Mouse (Mus musculus): ENCODE measurements around the gene Etl4. TPM values are rescaled to one million over a fixed set of nuclear protein-coding genes. Genes with fewer than 3 reads are reported as not detected.

Etl4 gene
- polyA plus RNA-seq, 1 experiment from 2014 or later, result 28.4 TPM

DNA sequence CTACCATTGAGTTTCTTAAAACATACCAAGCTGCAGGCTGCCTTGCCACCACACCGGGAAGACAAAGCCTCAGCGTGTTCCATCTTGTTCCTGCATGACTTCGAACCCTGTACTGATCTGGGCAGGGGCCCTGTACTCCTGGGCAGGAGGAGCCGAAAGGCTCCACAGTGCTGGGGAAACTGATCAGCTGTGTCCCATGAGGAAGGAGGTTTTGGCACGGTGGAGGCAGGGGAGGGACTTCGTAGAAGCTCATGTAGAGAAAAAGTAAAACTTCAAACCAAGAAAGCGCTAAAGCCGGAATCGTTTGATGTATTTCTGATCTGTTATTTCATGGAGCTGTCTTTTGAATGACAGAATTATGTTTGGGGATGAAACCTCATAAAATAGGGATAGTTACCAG, 651.0 kb downstream of the Etl4 start:
- H3K4me1 ChIP-seq, result peaks cover 13% of the 10 kb centered on the region
- no peaks in the 10 kb centered on the region for H3K27me3 ChIP-seq
- WGBS, result 92% methylated on average over 9 of the region's 9 CpGs
- no peak overlapping the region for H3K4me3 ChIP-seq
- no peak for ATAC-seq (ENCODE audit: insufficient number of reproducible peaks, insufficient read depth, low FRiP score, low TSS enrichment)
- H3K4me2 ChIP-seq (replicated peaks), result no peak overlapping the region
- H3K27ac ChIP-seq, result no peak overlapping the region
- no peaks in the 10 kb centered on the region for H3K36me3 ChIP-seq
- H3K9me3 ChIP-seq, result no peaks in the 10 kb centered on the region
- H3K9ac ChIP-seq, result no peak overlapping the region

DNA sequence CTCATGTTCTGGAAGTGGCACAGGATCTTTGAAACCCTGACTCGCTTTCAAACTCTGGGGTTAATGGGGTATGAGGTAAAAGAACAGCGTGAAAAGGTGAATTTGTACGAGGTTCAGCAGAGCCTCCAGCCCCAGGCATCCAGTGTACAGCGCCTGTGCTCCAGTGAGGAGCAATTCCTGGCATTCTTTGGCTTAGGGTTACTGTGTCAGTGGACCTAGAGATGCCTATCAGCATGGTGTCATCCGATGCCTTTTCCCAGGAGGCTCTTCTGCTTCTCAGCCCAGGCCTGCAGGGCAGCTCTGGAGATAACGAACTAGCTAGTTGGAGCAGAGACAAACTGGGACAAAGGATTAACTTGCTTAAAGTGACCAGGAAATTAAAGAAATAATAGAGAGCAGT, 653.5 kb downstream of the Etl4 start:
- Histone ChIP-seq H3K36me3 (no peaks in the 10 kb centered on the region), H3K4me2 (replicated peaks) (no peak overlapping the region), H3K4me1 (peaks cover 13% of the 10 kb centered on the region), H3K9ac (no peak overlapping the region), H3K27ac (no peak overlapping the region; the same call in 1 of the 2 replicates), H3K9me3 (no peaks in the 10 kb centered on the region), H3K27me3 (no peaks in the 10 kb centered on the region), H3K4me3 (no peak overlapping the region)
- 0 out of 2 replicates have a peak, but pooled peaks have one; percentile 55 for ATAC-seq (ENCODE audit: insufficient number of reproducible peaks, insufficient read depth, low FRiP score, low TSS enrichment)
- WGBS, result 10% methylated on average over 6 of the region's 6 CpGs

DNA sequence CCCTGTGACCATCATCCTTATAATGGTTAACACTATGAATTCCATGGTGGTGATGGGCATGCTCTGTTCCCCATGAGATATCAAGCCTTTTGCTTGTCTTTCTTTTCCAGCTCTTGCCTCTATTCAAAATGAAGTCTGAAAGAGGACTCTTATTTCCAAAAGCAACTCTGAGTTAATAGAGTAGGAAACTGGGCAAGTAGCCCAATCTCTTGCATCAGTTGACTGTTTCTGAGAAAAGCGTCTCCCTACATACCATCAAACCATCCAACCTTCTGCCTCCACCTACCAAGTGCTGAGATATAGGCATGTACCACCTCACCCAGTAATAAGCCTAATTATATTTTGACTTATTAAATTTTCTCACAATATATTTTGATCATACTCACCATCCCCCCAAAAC, 658.9 kb downstream of the Etl4 start:
- no peaks in the 10 kb centered on the region for H3K27me3 ChIP-seq
- 91% methylated on average over 1 of the region's 1 CpGs for WGBS
- no peaks in the 10 kb centered on the region for H3K4me1 ChIP-seq
- no peak overlapping the region for H3K4me2 ChIP-seq (replicated peaks)
- H3K9ac ChIP-seq, result no peak overlapping the region
- H3K27ac ChIP-seq, result no peak overlapping the region
- no peaks in the 10 kb centered on the region for H3K36me3 ChIP-seq
- H3K4me3 ChIP-seq, result no peak overlapping the region
- no peaks in the 10 kb centered on the region for H3K9me3 ChIP-seq
- no peak for ATAC-seq (ENCODE audit: insufficient number of reproducible peaks, insufficient read depth, low FRiP score, low TSS enrichment)

DNA sequence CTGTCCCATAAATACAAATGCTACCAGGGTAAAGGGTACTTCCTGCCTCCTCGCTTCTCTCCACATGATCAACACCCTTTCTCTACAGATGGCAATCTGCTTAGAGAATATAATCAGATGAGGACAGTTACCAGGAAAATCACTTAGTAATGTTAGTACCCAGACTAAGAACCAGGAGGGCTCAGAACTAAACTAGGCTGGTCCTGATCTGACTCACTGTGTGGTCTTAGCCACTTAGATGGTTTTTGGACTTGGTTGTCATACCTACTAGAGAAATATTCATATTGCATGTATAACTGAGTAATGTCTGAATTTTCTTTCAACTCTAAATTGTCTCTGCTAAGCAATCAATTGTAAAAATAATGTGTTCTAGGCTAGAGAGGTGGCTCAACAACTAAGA, 662.4 kb downstream of the Etl4 start:
- H3K27ac ChIP-seq, result no peak overlapping the region
- 91% methylated on average over 1 of the region's 1 CpGs for WGBS
- H3K4me2 ChIP-seq (replicated peaks), result no peak overlapping the region
- H3K9me3 ChIP-seq, result no peaks in the 10 kb centered on the region
- no peaks in the 10 kb centered on the region for H3K27me3 ChIP-seq
- H3K9ac ChIP-seq, result no peak overlapping the region
- no peak for ATAC-seq (ENCODE audit: insufficient number of reproducible peaks, insufficient read depth, low FRiP score, low TSS enrichment)
- H3K36me3 ChIP-seq, result no peaks in the 10 kb centered on the region
- H3K4me3 ChIP-seq, result no peak overlapping the region
- no peaks in the 10 kb centered on the region for H3K4me1 ChIP-seq

DNA sequence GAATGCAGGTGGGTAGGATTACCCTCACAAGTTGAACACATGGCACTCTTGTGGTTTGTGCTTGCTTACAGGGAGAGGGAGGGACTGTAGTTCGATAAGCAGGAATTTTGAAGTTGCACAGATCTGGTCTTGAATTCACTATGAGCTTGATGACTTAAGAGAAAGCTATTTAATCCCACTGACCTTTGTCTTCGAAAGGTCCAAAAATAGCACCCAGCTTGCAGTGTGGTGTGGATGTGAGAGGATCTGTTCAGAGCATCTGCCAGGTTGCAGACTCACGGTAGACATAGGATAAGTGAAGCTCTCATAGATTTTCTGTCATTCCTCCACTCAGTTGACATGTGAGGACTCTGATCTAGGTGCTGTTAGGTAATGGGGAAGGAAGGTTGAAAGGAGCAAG, 670.8 kb downstream of the Etl4 start:
- 77% methylated on average over 3 of the region's 3 CpGs for WGBS
- Histone ChIP-seq H3K9ac (no peak overlapping the region), H3K4me2 (replicated peaks) (no peak overlapping the region), H3K27me3 (no peaks in the 10 kb centered on the region), H3K4me1 (no peaks in the 10 kb centered on the region), H3K36me3 (no peaks in the 10 kb centered on the region), H3K9me3 (no peaks in the 10 kb centered on the region), H3K27ac (no peak overlapping the region), H3K4me3 (no peak overlapping the region)
- no peak for ATAC-seq (ENCODE audit: insufficient number of reproducible peaks, insufficient read depth, low FRiP score, low TSS enrichment)

DNA sequence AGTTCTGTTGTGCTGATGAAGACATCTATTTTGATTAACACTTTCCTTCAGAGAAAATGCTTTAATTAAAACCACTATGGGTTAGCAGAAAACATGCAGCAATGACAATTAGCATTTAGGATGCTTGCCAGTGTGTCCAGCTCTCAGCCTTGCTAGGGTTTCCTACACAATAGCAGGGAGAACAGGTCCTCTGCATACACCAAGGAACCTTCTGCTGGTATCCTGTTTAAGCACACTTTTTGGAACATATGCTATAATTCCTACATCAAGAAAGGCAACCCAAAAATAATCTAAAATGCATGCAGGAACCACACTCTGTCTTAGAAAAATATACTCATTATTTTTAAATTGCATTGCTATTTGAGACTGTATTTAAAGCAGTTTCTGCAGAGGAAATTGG, 673.5 kb downstream of the Etl4 start:
- ATAC-seq (ENCODE audit: insufficient number of reproducible peaks, insufficient read depth, low FRiP score, low TSS enrichment), result no peak
- Histone ChIP-seq H3K4me2 (replicated peaks) (no peak overlapping the region), H3K4me1 (no peaks in the 10 kb centered on the region), H3K9me3 (peaks cover 3% of the 10 kb centered on the region; the same call in 1 of the 2 replicates), H3K36me3 (no peaks in the 10 kb centered on the region), H3K9ac (no peak overlapping the region), H3K27me3 (no peaks in the 10 kb centered on the region), H3K27ac (no peak overlapping the region), H3K4me3 (no peak overlapping the region)

DNA sequence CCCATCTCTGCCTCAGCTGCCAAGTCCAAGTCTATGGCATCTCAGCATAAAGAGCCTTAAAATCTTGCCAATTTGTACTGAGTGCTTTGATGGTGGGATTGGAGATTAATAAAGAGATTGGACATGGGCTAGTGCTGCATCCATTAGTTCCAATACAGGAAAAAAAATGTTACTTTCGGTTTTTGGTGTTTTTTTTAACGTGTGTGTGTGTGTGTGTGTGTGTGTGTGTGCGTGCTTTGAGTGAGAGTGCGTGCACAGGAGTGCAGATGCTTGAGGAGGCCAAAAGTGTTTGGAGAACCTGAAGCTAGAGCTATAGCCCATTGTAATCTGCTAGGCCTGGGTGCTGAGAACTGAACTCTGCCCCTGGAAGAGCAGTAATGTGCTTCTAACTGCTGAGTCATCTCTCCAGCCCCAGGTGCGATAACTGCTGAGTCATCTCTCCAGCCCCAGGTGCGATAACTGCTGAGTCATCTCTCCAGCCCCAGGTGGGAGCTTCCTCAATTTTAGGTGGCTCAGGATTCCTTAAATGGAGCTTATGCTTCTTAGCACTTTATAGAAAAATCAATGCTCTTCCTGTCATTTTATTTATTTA, 674.1 kb downstream of the Etl4 start:
- Histone ChIP-seq H3K27me3 (no peaks in the 10 kb centered on the region), H3K27ac (no peak overlapping the region), H3K4me2 (replicated peaks) (no peak overlapping the region), H3K36me3 (no peaks in the 10 kb centered on the region), H3K4me3 (no peak overlapping the region), H3K4me1 (no peaks in the 10 kb centered on the region), H3K9me3 (peaks cover 3% of the 10 kb centered on the region; the same call in 1 of the 2 replicates), H3K9ac (no peak overlapping the region)
- WGBS, result 87% methylated on average over 6 of the region's 6 CpGs
- ATAC-seq (ENCODE audit: insufficient number of reproducible peaks, insufficient read depth, low FRiP score, low TSS enrichment), result no peak

DNA sequence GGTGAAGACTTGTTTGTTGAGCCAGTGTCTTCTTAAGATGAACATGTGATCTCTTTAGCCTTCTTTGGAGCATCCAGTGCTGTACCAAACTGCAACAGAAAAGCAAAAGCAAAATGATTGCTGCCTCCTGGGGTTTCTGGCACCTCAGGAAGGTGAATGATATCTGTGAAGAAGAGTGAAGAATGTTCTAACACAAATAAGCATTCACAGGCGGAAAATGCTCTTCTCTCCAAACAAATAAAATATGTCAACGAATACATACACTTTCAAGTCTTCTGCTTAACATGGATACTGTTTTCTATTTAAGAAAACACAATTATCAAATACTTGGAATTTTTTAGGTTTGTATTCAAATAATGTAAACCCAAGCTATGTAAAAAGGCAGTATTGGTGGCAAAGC, 678.3 kb downstream of the Etl4 start:
- Histone ChIP-seq H3K27ac (no peak overlapping the region), H3K36me3 (no peaks in the 10 kb centered on the region), H3K4me1 (no peaks in the 10 kb centered on the region), H3K27me3 (no peaks in the 10 kb centered on the region), H3K4me2 (replicated peaks) (no peak overlapping the region), H3K9ac (no peak overlapping the region), H3K9me3 (peaks cover 3% of the 10 kb centered on the region; the same call in 1 of the 2 replicates), H3K4me3 (no peak overlapping the region)
- WGBS, result 94% methylated on average over 2 of the region's 2 CpGs
- no peak for ATAC-seq (ENCODE audit: insufficient number of reproducible peaks, insufficient read depth, low FRiP score, low TSS enrichment)

DNA sequence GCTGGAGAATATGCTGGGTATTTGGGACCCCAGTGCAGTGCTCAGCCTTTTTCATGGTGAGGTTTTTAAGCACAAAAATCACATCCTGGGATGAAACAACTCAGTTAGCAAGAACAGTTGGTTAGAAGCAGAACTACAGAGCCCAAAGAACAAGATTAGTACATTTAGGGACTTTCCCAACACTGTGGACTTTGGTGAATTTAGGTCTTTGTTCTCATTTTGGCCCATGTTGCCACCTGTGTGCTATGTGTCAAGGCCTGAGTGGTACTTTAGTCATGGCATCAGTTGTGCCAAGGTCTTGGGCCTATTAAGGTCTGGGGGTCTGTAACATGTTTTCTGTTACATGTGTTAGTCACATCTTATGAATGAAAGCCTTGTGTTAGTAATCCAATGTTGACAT, 679.1 kb downstream of the Etl4 start:
- H3K27ac ChIP-seq, result no peak overlapping the region
- H3K27me3 ChIP-seq, result no peaks in the 10 kb centered on the region
- no peak overlapping the region for H3K4me2 ChIP-seq (replicated peaks)
- H3K4me1 ChIP-seq, result no peaks in the 10 kb centered on the region
- H3K9ac ChIP-seq, result no peak overlapping the region
- H3K4me3 ChIP-seq, result no peak overlapping the region
- H3K9me3 ChIP-seq, result peaks cover 3% of the 10 kb centered on the region; the same call in 1 of the 2 replicates
- ATAC-seq (ENCODE audit: insufficient number of reproducible peaks, insufficient read depth, low FRiP score, low TSS enrichment), result no peak
- H3K36me3 ChIP-seq, result no peaks in the 10 kb centered on the region

DNA sequence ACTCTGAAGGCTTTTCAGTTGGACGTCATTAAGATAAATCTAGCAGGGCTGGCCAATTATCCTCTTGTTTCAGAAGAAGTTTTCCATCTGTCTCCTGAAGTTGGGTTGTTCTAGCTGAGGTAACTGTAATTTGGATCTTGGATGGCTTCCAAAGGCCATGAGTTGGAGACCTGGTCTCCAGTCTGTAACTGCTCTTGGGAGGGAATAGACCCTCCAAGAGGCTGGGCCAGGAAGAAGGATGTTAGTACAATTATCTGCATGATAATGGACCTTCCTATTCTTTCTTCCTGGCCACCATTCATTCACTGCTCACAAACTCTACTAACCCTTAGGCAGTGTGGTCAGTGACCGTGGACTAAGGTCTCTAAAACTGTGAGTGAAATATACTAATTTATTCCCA, 684.5 kb downstream of the Etl4 start:
- WGBS, result 70% methylated on average over 2 of the region's 2 CpGs
- no peak for ATAC-seq (ENCODE audit: insufficient number of reproducible peaks, insufficient read depth, low FRiP score, low TSS enrichment)
- H3K4me2 ChIP-seq (replicated peaks), result no peak overlapping the region
- H3K36me3 ChIP-seq, result no peaks in the 10 kb centered on the region
- H3K4me3 ChIP-seq, result no peak overlapping the region
- 0 out of 2 replicates have a peak, but pooled peaks cover 5% of the 10 kb centered on the region for H3K4me1 ChIP-seq
- H3K27me3 ChIP-seq, result no peaks in the 10 kb centered on the region
- H3K27ac ChIP-seq, result no peak overlapping the region
- H3K9me3 ChIP-seq, result no peaks in the 10 kb centered on the region
- no peak overlapping the region for H3K9ac ChIP-seq

DNA sequence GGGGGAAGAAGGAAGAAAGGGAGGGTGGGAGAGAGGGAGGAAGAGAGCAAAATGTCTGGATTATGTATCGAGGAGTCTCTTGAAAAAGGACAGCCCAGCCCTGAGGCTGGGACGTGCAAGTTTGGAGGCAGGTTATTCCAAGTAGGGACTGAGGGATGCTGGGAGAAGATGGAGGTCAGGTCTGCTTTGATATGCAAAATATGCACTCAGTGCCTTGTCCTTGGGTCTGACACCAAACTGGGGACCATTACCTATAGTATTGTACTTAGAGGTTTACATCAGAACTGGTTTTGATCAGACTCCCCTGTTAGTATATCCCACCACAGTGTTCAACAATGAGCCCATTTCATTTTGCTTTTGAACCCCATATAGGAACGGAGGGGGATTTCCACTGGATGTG, 685.4 kb downstream of the Etl4 start:
- ATAC-seq (ENCODE audit: insufficient number of reproducible peaks, insufficient read depth, low FRiP score, low TSS enrichment), result no peak
- 0 out of 2 replicates have a peak, but pooled peaks cover 5% of the 10 kb centered on the region for H3K4me1 ChIP-seq
- H3K27me3 ChIP-seq, result no peaks in the 10 kb centered on the region
- no peak overlapping the region for H3K9ac ChIP-seq
- no peaks in the 10 kb centered on the region for H3K36me3 ChIP-seq
- H3K4me2 ChIP-seq (replicated peaks), result no peak overlapping the region
- no peaks in the 10 kb centered on the region for H3K9me3 ChIP-seq
- 78% methylated on average over 3 of the region's 3 CpGs for WGBS
- no peak overlapping the region for H3K4me3 ChIP-seq
- no peak overlapping the region for H3K27ac ChIP-seq

DNA sequence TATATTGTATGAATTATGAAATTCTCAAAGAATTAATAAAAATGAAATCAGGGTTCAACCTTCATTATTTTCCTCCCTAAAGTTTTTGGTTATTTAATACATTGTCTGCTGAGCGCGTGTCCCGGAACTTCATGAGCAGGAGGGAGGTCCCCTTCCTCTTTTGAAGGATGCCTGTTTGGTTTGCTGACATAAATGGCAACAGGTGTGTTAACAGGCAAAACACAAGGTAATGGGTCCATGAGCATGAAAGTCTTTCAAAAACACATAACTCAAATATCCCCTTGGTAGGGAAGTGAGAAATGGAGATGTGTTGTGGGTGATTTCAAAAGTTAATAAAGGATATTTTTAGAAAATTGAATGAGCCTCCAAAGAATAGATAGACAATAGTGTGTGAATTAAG, 687.0 kb downstream of the Etl4 start:
- Histone ChIP-seq H3K27ac (no peak overlapping the region), H3K27me3 (no peaks in the 10 kb centered on the region), H3K4me2 (replicated peaks) (no peak overlapping the region), H3K9ac (no peak overlapping the region), H3K9me3 (no peaks in the 10 kb centered on the region), H3K36me3 (no peaks in the 10 kb centered on the region), H3K4me1 (0 out of 2 replicates have a peak, but pooled peaks cover 5% of the 10 kb centered on the region), H3K4me3 (no peak overlapping the region)
- 95% methylated on average over 3 of the region's 3 CpGs for WGBS
- no peak for ATAC-seq (ENCODE audit: insufficient number of reproducible peaks, insufficient read depth, low FRiP score, low TSS enrichment)

DNA sequence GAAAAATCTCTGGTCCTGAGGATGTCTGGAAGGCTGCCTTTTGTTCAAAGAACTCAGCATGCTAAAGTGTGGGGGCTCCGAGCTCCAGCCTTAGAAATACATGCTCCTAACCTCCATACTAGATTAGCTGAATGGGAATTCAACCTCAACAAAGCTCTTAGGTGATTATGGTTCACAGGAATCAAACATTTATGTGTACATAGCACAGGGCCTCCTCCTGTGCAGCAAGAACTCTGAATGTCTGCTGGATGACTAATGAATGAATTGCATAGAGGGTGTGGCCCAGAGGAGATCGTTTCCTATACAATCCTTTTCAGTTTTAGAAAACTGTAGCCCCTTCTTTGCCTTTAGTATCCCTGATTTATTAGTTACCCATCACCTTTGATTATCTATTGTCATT, 687.6 kb downstream of the Etl4 start:
- 68% methylated on average over 2 of the region's 2 CpGs for WGBS
- no peak overlapping the region for H3K9ac ChIP-seq
- no peaks in the 10 kb centered on the region for H3K9me3 ChIP-seq
- H3K27ac ChIP-seq, result no peak overlapping the region
- H3K27me3 ChIP-seq, result no peaks in the 10 kb centered on the region
- no peak for ATAC-seq (ENCODE audit: insufficient number of reproducible peaks, insufficient read depth, low FRiP score, low TSS enrichment)
- no peak overlapping the region for H3K4me3 ChIP-seq
- H3K4me1 ChIP-seq, result 0 out of 2 replicates have a peak, but pooled peaks cover 5% of the 10 kb centered on the region
- H3K4me2 ChIP-seq (replicated peaks), result no peak overlapping the region
- no peaks in the 10 kb centered on the region for H3K36me3 ChIP-seq

Measured in embryonic facial prominence, embryonic 12.5 days (tissue).